Comparison of ENCODE assay signal across 8 mouse cellular contexts in genomic region chr5:136061567-136061966, GRCm38 (mm10). TPM values are rescaled to one million over a fixed set of nuclear protein-coding genes. Genes with fewer than 3 reads are reported as not detected.
DNase-seq lines count a peak whose midpoint lies in the region; TF ChIP-seq lines count a peak whose summit lies in the region.

No protein-coding gene starts in this region.

- H3K4me1 ChIP-seq in CH12.LX (ENCODE audit: control insufficient read depth in 1 of 2, insufficient read depth in 2 of 2) = 0 out of 4 replicates have a peak, but pooled peaks cover 0 to 5% of the 10 kb centered on the region in 2 experiments
- H3K4me1 ChIP-seq in cortical plate, adult 2 months (ENCODE audit: control insufficient read depth, insufficient read depth, low read length) = no peaks in the 10 kb centered on the region

- peaks cover 7% of the 10 kb centered on the region for H3K9me3 ChIP-seq in CH12.LX (replicated peaks; ENCODE audit: low read length)

- peak; percentile 97 for TF ChIP-seq RAD21 in CH12.LX (IDR thresholded peaks at IDR 0.05; ENCODE audit: low read depth, low read length)

- peaks cover 77% of the 10 kb centered on the region for H3K27me3 ChIP-seq in CH12.LX (replicated peaks)

- no peak for TF ChIP-seq POLR2A in CH12.LX (IDR thresholded peaks at IDR 0.05; ENCODE audit: low read depth, low read length)
- TF ChIP-seq POLR2A in cortical plate, adult 2 months (IDR thresholded peaks at IDR 0.05; ENCODE audit: extremely low read depth, insufficient read depth, low read length) = no peak

- H3K4me3 ChIP-seq in CH12.LX (replicated peaks in 1 of 3; ENCODE audit: low read depth in 2 of 3, low read length in 2 of 3, poor library complexity in 1 of 3) = no peak overlapping the region
- H3K4me3 ChIP-seq in cortical plate, adult 2 months (ENCODE audit: insufficient read depth, low read length) = no peak overlapping the region

- intact Hi-C loops in heart, postnatal 10 days (cut with DNase I) = loop anchor here (1.0 to 2.0 kb wide), 4 partner anchors 15 to 184 kb away; no protein-coding TSS in a partner anchor

- no peaks in the 10 kb centered on the region for H3K36me3 ChIP-seq in CH12.LX (replicated peaks in 1 of 2; ENCODE audit: control insufficient read depth in 1 of 2, insufficient read depth in 1 of 2, low read length in 1 of 2)

- TF ChIP-seq EP300 in CH12.LX (IDR thresholded peaks at IDR 0.05; ENCODE audit: low read length) = no peak

- dilution Hi-C loops in CH12.LX (cut with MboI; ENCODE audit: extremely low pct_ligation_motif_present, extremely low pct_unique_long_range_greater_than_20kb, low sequenced_read_pairs) = no loop called here

- H3K27ac ChIP-seq in CH12.LX (ENCODE audit: insufficient read depth, low read depth) = no peak overlapping the region
- no peak overlapping the region for H3K27ac ChIP-seq in cortical plate, adult 2 months (ENCODE audit: insufficient read depth, low read length)

- TF ChIP-seq CTCF in CH12.LX (conservative IDR thresholded peaks at IDR 0.05 in 1 of 2, IDR thresholded peaks at IDR 0.05 in 1 of 2; ENCODE audit: low read depth in 2 of 2, low read length in 2 of 2) = peak; percentile 90 to 99
- TF ChIP-seq CTCF in cortical plate, adult 2 months (IDR thresholded peaks at IDR 0.05; ENCODE audit: extremely low read depth, insufficient read depth, low read length) = peak; percentile 86

- H3K4me2 ChIP-seq in CH12.LX (ENCODE audit: insufficient read depth, low read depth, poor library complexity, severe bottlenecking) = no peak overlapping the region

- in situ Hi-C loops in CH12.LX (cut with MboI; ENCODE audit: low pct_ligation_motif_present, low pct_unique_long_range_greater_than_20kb, low sequenced_read_pairs) = no loop called here

- DNase-seq in CH12.LX (ENCODE audit: extremely low read depth) = peak; percentile 66
- peak; percentile 74 for DNase-seq in adipocyte (ENCODE audit: low spot score)
- peak; percentile 79 to 90 for DNase-seq in heart, postnatal 10 days
- peak; percentile 48 for DNase-seq in layer of hippocampus, adult 9-10 months (ENCODE audit: low spot score)
- DNase-seq in lung, postnatal 36 days = peak; percentile 86
- peak; percentile 40 to 46 for DNase-seq in right cerebral cortex, postnatal 36 days (ENCODE audit: low spot score in 2 of 2)
- DNase-seq in urinary bladder, postnatal 36 days (ENCODE audit: low spot score in 2 of 2) = peak; percentile 77 to 84

- no peaks in the 10 kb centered on the region for H3K79me2 ChIP-seq in CH12.LX (replicated peaks; ENCODE audit: control insufficient read depth, extremely low read depth, insufficient read depth, poor library complexity, severe bottlenecking)

- H3K9ac ChIP-seq in CH12.LX (ENCODE audit: insufficient read depth, low read depth) = no peak overlapping the region

TF ChIP-seq in CH12.LX, 34 proteins besides CTCF, POLR2A, EP300 and RAD21:
- TF ChIP-seq ZC3H11A (IDR thresholded peaks at IDR 0.05; ENCODE audit: low read depth, low read length) (peak; percentile 87), SMC3 (IDR thresholded peaks at IDR 0.05; ENCODE audit: low read depth, low read length) (peak; percentile 98), CHD2 (IDR thresholded peaks at IDR 0.05; ENCODE audit: low read length) (no peak), MYC (IDR thresholded peaks at IDR 0.05; ENCODE audit: low read depth, low read length) (no peak), KAT2A (IDR thresholded peaks at IDR 0.05; ENCODE audit: insufficient replicate concordance, low read length) (no peak), E2F4 (IDR thresholded peaks at IDR 0.05; ENCODE audit: insufficient replicate concordance, low read depth, low read length) (no peak), USF2 (conservative IDR thresholded peaks at IDR 0.05; ENCODE audit: low read depth, low read length) (no peak), ELF1 (IDR thresholded peaks at IDR 0.05; ENCODE audit: low read depth, low read length) (peak; percentile 24; the same call in 1 of the 2 replicates), NELFE (IDR thresholded peaks at IDR 0.05; ENCODE audit: low read depth, low read length) (no peak; the same call in 1 of the 2 replicates), SIN3A (IDR thresholded peaks at IDR 0.05; ENCODE audit: low read length) (no peak)

RNA-seq across cellular contexts. Expression of gene Upk3bl, which starts 7.3 kb away (rescaled TPM):
- total RNA-seq in CH12.LX (2012; rRNA removed) = not detected in 2 replicates
- total RNA-seq in CH12.LX (2014; rRNA removed) = not detected in 2 replicates
- polyA plus RNA-seq in CH12.LX (2012; ENCODE audit: insufficient read length, low read depth) = not detected in 2 replicates
- polyA plus RNA-seq in cortical plate, adult 2 months (2012; rRNA removed) = 0.45 and 0.61 TPM in 2 replicates
- not detected for total RNA-seq in heart, postnatal 10 days (2021)

RNA-seq across cellular contexts. Expression of gene Rasa4, which starts 22.1 kb away (rescaled TPM):
- total RNA-seq in CH12.LX (2012; rRNA removed) (0.29 and 1.3 TPM in 2 replicates), CH12.LX (2014; rRNA removed) (0.07 and 0.28 TPM in 2 replicates)
- polyA plus RNA-seq in CH12.LX (2012; ENCODE audit: insufficient read length, low read depth) = 0.11 and 0.16 TPM in 2 replicates
- 6.5 and 7.4 TPM in 2 replicates for polyA plus RNA-seq in cortical plate, adult 2 months (2012; rRNA removed)
- 1 to 10 TPM; 5.5 to 6.3 TPM for total RNA-seq in heart, postnatal 10 days (2021)

RNA-seq across cellular contexts. Expression of gene Upk3b, which starts 23.3 kb away (rescaled TPM):
- not detected in 2 replicates for total RNA-seq in CH12.LX (2012; rRNA removed)
- total RNA-seq in CH12.LX (2014; rRNA removed) = not detected in 2 replicates
- 0.09 TPM in 1 of 2 replicates, not detected in the other for polyA plus RNA-seq in CH12.LX (2012; ENCODE audit: insufficient read length, low read depth)
- 0.04 TPM in 1 of 2 replicates, not detected in the other for polyA plus RNA-seq in cortical plate, adult 2 months (2012; rRNA removed)
- 10 to 100 TPM; 18.0 to 32.2 TPM for total RNA-seq in heart, postnatal 10 days (2021)

RNA-seq across cellular contexts. Expression of gene Polr2j, which starts 54.9 kb away (rescaled TPM):
- total RNA-seq in CH12.LX (2012; rRNA removed) = 137 and 186 TPM in 2 replicates
- total RNA-seq in CH12.LX (2014; rRNA removed) = 160 and 178 TPM in 2 replicates
- 117 and 121 TPM in 2 replicates for polyA plus RNA-seq in CH12.LX (2012; ENCODE audit: insufficient read length, low read depth)
- 121 and 126 TPM in 2 replicates for polyA plus RNA-seq in cortical plate, adult 2 months (2012; rRNA removed)
- 10 to 100 TPM; 63.9 to 80.0 TPM for total RNA-seq in heart, postnatal 10 days (2021)

Comparison
In these comparisons a context has a peak if more than half of its experiments do, and no peak if none do; other contexts are left out.
1. RNA of gene Upk3b, which starts 23.3 kb away (total RNA-seq): 18.0 to 32.2 TPM in heart, postnatal 10 days; not detected in CH12.LX; every median in the first group is over 10 times any median in the second.
2. Peak in every context shown above with its lines, with median percentiles within 50 percentile points of each other: DNase-seq.